Mouse (Mus musculus): Measurements from ENCODE around the gene Pcbp1. TPM values are rescaled to one million over a fixed set of nuclear protein-coding genes. Genes with fewer than 3 reads are reported as not detected.

Pcbp1 gene
- total and polyA plus RNA-seq, 3 experiments, result 68.9 to 337 (median 73.0) TPM

DNA sequence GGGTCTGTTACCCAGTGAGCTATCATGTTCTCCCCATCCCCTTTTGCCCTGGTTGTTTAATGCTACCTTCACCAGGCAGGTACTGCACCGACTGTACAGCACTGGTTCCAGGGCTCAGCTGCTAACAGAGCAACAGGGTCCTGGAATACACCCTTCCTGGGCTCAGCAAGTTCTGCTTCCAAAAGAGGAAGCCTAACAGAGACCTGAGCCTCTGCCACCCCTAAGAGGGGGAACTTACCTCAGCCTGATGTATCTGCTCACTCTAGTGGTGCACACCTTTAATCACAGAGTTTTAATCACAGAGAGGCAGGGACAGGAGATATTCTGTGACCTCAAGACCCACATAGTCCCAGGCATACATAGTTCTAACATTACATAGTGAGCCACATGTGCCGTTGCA, 36.2 kb downstream of the Pcbp1 start:
- in situ Hi-C loops (cut with MboI; ENCODE audit: low pct_ligation_motif_present, low pct_unique_long_range_greater_than_20kb, low sequenced_read_pairs), result no loop called here
- H3K36me3 ChIP-seq (replicated peaks in 1 of 2; ENCODE audit: control insufficient read depth in 1 of 2, insufficient read depth in 1 of 2, low read length in 1 of 2), result no peaks in the 10 kb centered on the region
- H3K27ac ChIP-seq (ENCODE audit: insufficient read depth, low read depth), result no peak overlapping the region
- H3K4me2 ChIP-seq (ENCODE audit: insufficient read depth, low read depth, poor library complexity, severe bottlenecking), result no peak overlapping the region
- no peaks in the 10 kb centered on the region for H3K27me3 ChIP-seq (replicated peaks)
- H3K4me1 ChIP-seq (ENCODE audit: control insufficient read depth in 1 of 2, insufficient read depth in 2 of 2), result peaks cover 11 to 35% of the 10 kb centered on the region in 2 experiments
- no peak overlapping the region for H3K9ac ChIP-seq (ENCODE audit: insufficient read depth, low read depth)
- dilution Hi-C loops (cut with MboI; ENCODE audit: extremely low pct_ligation_motif_present, extremely low pct_unique_long_range_greater_than_20kb, low sequenced_read_pairs), result no loop called here
- no peak overlapping the region for H3K4me3 ChIP-seq (replicated peaks in 1 of 3; ENCODE audit: low read depth in 2 of 3, low read length in 2 of 3, poor library complexity in 1 of 3)
- no peaks in the 10 kb centered on the region for H3K79me2 ChIP-seq (replicated peaks; ENCODE audit: control insufficient read depth, extremely low read depth, insufficient read depth, poor library complexity, severe bottlenecking)
- no peak for DNase-seq (ENCODE audit: extremely low read depth)
- H3K9me3 ChIP-seq (replicated peaks; ENCODE audit: low read length), result peaks cover 4% of the 10 kb centered on the region
- TF ChIP-seq JUN (IDR thresholded peaks at IDR 0.05; ENCODE audit: insufficient read depth, low read depth, low read length) (no peak), ZC3H11A (IDR thresholded peaks at IDR 0.05; ENCODE audit: low read depth, low read length) (no peak), HCFC1 (IDR thresholded peaks at IDR 0.05; ENCODE audit: low read depth, low read length) (no peak), POLR2A (IDR thresholded peaks at IDR 0.05; ENCODE audit: low read depth, low read length) (no peak), MYC (IDR thresholded peaks at IDR 0.05; ENCODE audit: low read depth, low read length) (no peak), CHD2 (IDR thresholded peaks at IDR 0.05; ENCODE audit: low read length) (no peak), POLR2AphosphoS2 (IDR thresholded peaks at IDR 0.05; ENCODE audit: low read depth, low read length) (no peak), ZKSCAN1 (IDR thresholded peaks at IDR 0.05; ENCODE audit: borderline replicate concordance, low read depth, low read length) (no peak), BHLHE40 (IDR thresholded peaks at IDR 0.05; ENCODE audit: low read depth, low read length) (no peak), MAZ (IDR thresholded peaks at IDR 0.05; ENCODE audit: low read depth, low read length) (no peak), ZMIZ1 (IDR thresholded peaks at IDR 0.05; ENCODE audit: low read depth, low read length) (no peak), MXI1 (IDR thresholded peaks at IDR 0.05; ENCODE audit: low read depth, low read length) (no peak), MAX (IDR thresholded peaks at IDR 0.05; ENCODE audit: low read length) (no peak), RAD21 (IDR thresholded peaks at IDR 0.05; ENCODE audit: low read depth, low read length) (no peak), UBTF (IDR thresholded peaks at IDR 0.05; ENCODE audit: low read depth, low read length) (no peak), ZNF384 (IDR thresholded peaks at IDR 0.05; ENCODE audit: low read depth, low read length) (no peak), SIN3A (IDR thresholded peaks at IDR 0.05; ENCODE audit: low read length) (no peak), TBP (conservative IDR thresholded peaks at IDR 0.05; ENCODE audit: low read depth, low read length) (no peak)

- no peak for DNase-seq (ENCODE audit: extremely low read depth)
- dilution Hi-C loops (cut with MboI; ENCODE audit: extremely low pct_ligation_motif_present, extremely low pct_unique_long_range_greater_than_20kb, low sequenced_read_pairs) (no loop called here), in situ Hi-C loops (cut with MboI; ENCODE audit: low pct_ligation_motif_present, low pct_unique_long_range_greater_than_20kb, low sequenced_read_pairs) (no loop called here)
Measured at GRCm38 (mm10) chr6:86488149-86488485, 38.0 kb downstream of the Pcbp1 start.

More at GRCm38 (mm10) chr6:86488149-86488485, 38.0 kb downstream of the Pcbp1 start:
- Histone ChIP-seq H3K27ac (ENCODE audit: insufficient read depth, low read depth) (no peak overlapping the region), H3K4me1 (ENCODE audit: control insufficient read depth in 1 of 2, insufficient read depth in 2 of 2) (peaks cover 8 to 25% of the 10 kb centered on the region in 2 experiments), H3K9me3 (replicated peaks; ENCODE audit: low read length) (peaks cover 2% of the 10 kb centered on the region), H3K9ac (ENCODE audit: insufficient read depth, low read depth) (no peak overlapping the region), H3K4me3 (replicated peaks in 1 of 3; ENCODE audit: low read depth in 2 of 3, low read length in 2 of 3, poor library complexity in 1 of 3) (no peak overlapping the region), H3K79me2 (replicated peaks; ENCODE audit: control insufficient read depth, extremely low read depth, insufficient read depth, poor library complexity, severe bottlenecking) (no peaks in the 10 kb centered on the region), H3K4me2 (ENCODE audit: insufficient read depth, low read depth, poor library complexity, severe bottlenecking) (no peak overlapping the region), H3K36me3 (replicated peaks in 1 of 2; ENCODE audit: control insufficient read depth in 1 of 2, insufficient read depth in 1 of 2, low read length in 1 of 2) (no peaks in the 10 kb centered on the region), H3K27me3 (replicated peaks) (no peaks in the 10 kb centered on the region)
- TF ChIP-seq PAX5 (IDR thresholded peaks at IDR 0.05; ENCODE audit: low read length) (no peak), SMC3 (IDR thresholded peaks at IDR 0.05; ENCODE audit: low read depth, low read length) (no peak), HCFC1 (IDR thresholded peaks at IDR 0.05; ENCODE audit: low read depth, low read length) (no peak), NELFE (IDR thresholded peaks at IDR 0.05; ENCODE audit: low read depth, low read length) (no peak), ZNF384 (IDR thresholded peaks at IDR 0.05; ENCODE audit: low read depth, low read length) (no peak), ZMIZ1 (IDR thresholded peaks at IDR 0.05; ENCODE audit: low read depth, low read length) (no peak), KAT2A (IDR thresholded peaks at IDR 0.05; ENCODE audit: insufficient replicate concordance, low read length) (no peak), USF1 (IDR thresholded peaks at IDR 0.05; ENCODE audit: low read depth, low read length) (no peak), MAZ (IDR thresholded peaks at IDR 0.05; ENCODE audit: low read depth, low read length) (no peak), JUN (IDR thresholded peaks at IDR 0.05; ENCODE audit: insufficient read depth, low read depth, low read length) (no peak)
